Mouse (Mus musculus) MEL (cell line): Measurements from ENCODE around the gene Sp6. TPM values are rescaled to one million over a fixed set of nuclear protein-coding genes. Genes with fewer than 3 reads are reported as not detected.

Experiments
- DNase-seq: peaks from one replicate; pipeline ENCODE4 v3.0.0; 2011; ENCODE audit warnings: low read depth, low spot score
- H3K27ac ChIP-seq: 2 replicates; pipeline ENCODE4 v1.5.1; 2012; ENCODE audit warnings: low read depth, mild to moderate bottlenecking, control low read depth, low read length, moderate library complexity; ENCODE audit not compliant: control insufficient read depth
- H3K27me3 ChIP-seq, 2 experiments: fragments of 150-350 bp in 1 of 2; sonication (generic) in 1 of 2; 2 replicates each; pipeline ENCODE4 v1.6.1; 2012; ENCODE audit warnings: low read length in 2 of 2, mild to moderate bottlenecking in 2 of 2, improper control_type of control experiment in 1 of 2, moderate library complexity in 1 of 2; ENCODE audit not compliant: insufficient read depth in 2 of 2, control insufficient read depth in 1 of 2
- H3K36me3 ChIP-seq, 2 experiments: 2 replicates each; pipeline ENCODE4 v1.6.1; 2012 to 2014; ENCODE audit warnings: low read length in 2 of 2, improper control_type of control experiment in 1 of 2, inconsistent platforms in 1 of 2, mild to moderate bottlenecking in 1 of 2; ENCODE audit not compliant: insufficient read depth in 2 of 2, control insufficient read depth in 1 of 2
- H3K4me1 ChIP-seq, 2 experiments: fragments of 150-350 bp in 1 of 2; sonication (generic) in 1 of 2; 2 replicates each; pipeline ENCODE4 v1.6.1; 2012; ENCODE audit warnings: low read length in 2 of 2, improper control_type of control experiment in 1 of 2, mild to moderate bottlenecking in 1 of 2; ENCODE audit not compliant: insufficient read depth in 2 of 2, control insufficient read depth in 1 of 2
- H3K4me3 ChIP-seq, 2 experiments: fragments of 150-350 bp in 1 of 2; sonication (generic) in 1 of 2; 2 replicates each; pipeline ENCODE4 v1.5.1; 2012; ENCODE audit warnings: low read depth in 2 of 2, low read length in 2 of 2, mild to moderate bottlenecking in 2 of 2, moderate library complexity in 2 of 2, control low read depth in 1 of 2, improper control_type of control experiment in 1 of 2; ENCODE audit not compliant: control insufficient read depth in 1 of 2, insufficient read depth in 1 of 2
- H3K79me2 ChIP-seq: 2 replicates; pipeline ENCODE4 v1.6.1; 2012; ENCODE audit warnings: mild to moderate bottlenecking, low read length, moderate library complexity; ENCODE audit not compliant: control insufficient read depth, poor library complexity, insufficient read depth
- H3K9ac ChIP-seq: 2 replicates; pipeline ENCODE4 v1.6.1; 2012; ENCODE audit warnings: low read depth, mild to moderate bottlenecking, control low read depth, low read length, moderate library complexity; ENCODE audit not compliant: control insufficient read depth, poor library complexity, severe bottlenecking
- H3K9me3 ChIP-seq: fragments of 150-350 bp; sonication (generic); replicated peaks from 2 replicates; pipeline ENCODE4 v1.6.1; 2012; ENCODE audit warnings: mild to moderate bottlenecking, low read length, improper control_type of control experiment, moderate library complexity; ENCODE audit not compliant: insufficient read depth
- ELF1 ChIP-seq: IDR thresholded peaks from 2 replicates; pipeline ENCODE4 v1.6.1; 2014; ENCODE audit warnings: low read depth, mild to moderate bottlenecking, inconsistent platforms, low read length, improper control_type of control experiment, moderate library complexity
- ETS1 ChIP-seq: IDR thresholded peaks from 2 replicates; pipeline ENCODE4 v1.6.1; 2012; ENCODE audit warnings: low read depth, mild to moderate bottlenecking, inconsistent platforms, low read length, improper control_type of control experiment, moderate library complexity
- GABPA ChIP-seq: IDR thresholded peaks from 2 replicates; pipeline ENCODE4 v1.6.1; 2012; ENCODE audit warnings: low read depth, mild to moderate bottlenecking, inconsistent platforms, low read length, improper control_type of control experiment, moderate library complexity
- HCFC1 ChIP-seq: IDR thresholded peaks from 2 replicates; pipeline ENCODE4 v1.6.1; 2012; ENCODE audit warnings: low read depth, mild to moderate bottlenecking, inconsistent platforms, low read length, improper control_type of control experiment, moderate library complexity
- MAFK ChIP-seq: IDR thresholded peaks from 2 replicates; pipeline ENCODE4 v1.6.1; 2011; ENCODE audit warnings: low read depth, mild to moderate bottlenecking, low read length, improper control_type of control experiment, borderline replicate concordance
- MAX ChIP-seq: IDR thresholded peaks from 2 replicates; pipeline ENCODE4 v1.6.1; 2011; ENCODE audit warnings: low read length, improper control_type of control experiment
- MAZ ChIP-seq: IDR thresholded peaks from 2 replicates; pipeline ENCODE4 v1.6.1; 2012; ENCODE audit warnings: low read depth, mild to moderate bottlenecking, inconsistent platforms, low read length, improper control_type of control experiment
- MEF2A ChIP-seq: IDR thresholded peaks from 2 replicates; pipeline ENCODE4 v1.6.1; 2014; ENCODE audit warnings: low read depth, mild to moderate bottlenecking, inconsistent platforms, low read length, improper control_type of control experiment; ENCODE audit not compliant: poor library complexity, insufficient replicate concordance, severe bottlenecking; ENCODE audit errors: extremely low read depth
- MXI1 ChIP-seq: IDR thresholded peaks from 2 replicates; pipeline ENCODE4 v1.6.1; 2011; ENCODE audit warnings: mild to moderate bottlenecking, low read depth, low read length, improper control_type of control experiment
- MYB ChIP-seq: IDR thresholded peaks from 2 replicates; pipeline ENCODE4 v1.6.1; 2011; ENCODE audit warnings: mild to moderate bottlenecking, low read depth, low read length, improper control_type of control experiment
- NELFE ChIP-seq: IDR thresholded peaks from 2 replicates; pipeline ENCODE4 v1.6.1; 2011; ENCODE audit warnings: low read depth, low read length, improper control_type of control experiment
- NRF1 ChIP-seq: IDR thresholded peaks from 2 replicates; pipeline ENCODE4 v1.6.1; 2014; ENCODE audit warnings: low read depth, mild to moderate bottlenecking, inconsistent platforms, low read length, improper control_type of control experiment, moderate library complexity; ENCODE audit not compliant: poor library complexity, insufficient read depth, severe bottlenecking
- POLR2AphosphoS5 ChIP-seq: IDR thresholded peaks from 2 replicates; pipeline ENCODE4 v1.6.1; 2012; ENCODE audit warnings: low read depth, borderline replicate concordance, mild to moderate bottlenecking, inconsistent platforms, low read length, moderate library complexity, mixed read lengths
- SMC3 ChIP-seq: IDR thresholded peaks from 2 replicates; pipeline ENCODE4 v1.6.1; 2011; ENCODE audit warnings: low read depth, low read length, improper control_type of control experiment
- TAL1 ChIP-seq: IDR thresholded peaks from 2 replicates; pipeline ENCODE4 v1.6.1; 2012; ENCODE audit warnings: mild to moderate bottlenecking, inconsistent platforms, low read length, moderate library complexity, mixed read lengths
- TBP ChIP-seq: IDR thresholded peaks from 2 replicates; pipeline ENCODE4 v1.8.0; 2011; ENCODE audit warnings: low read depth, low read length, improper control_type of control experiment
- TCF12 ChIP-seq: IDR thresholded peaks from 2 replicates; pipeline ENCODE4 v1.6.1; 2014; ENCODE audit warnings: low read depth, mild to moderate bottlenecking, inconsistent platforms, low read length, improper control_type of control experiment, moderate library complexity
- USF1 ChIP-seq: IDR thresholded peaks from 2 replicates; pipeline ENCODE4 v1.6.1; 2014; ENCODE audit warnings: low read depth, mild to moderate bottlenecking, inconsistent platforms, low read length, improper control_type of control experiment, moderate library complexity
- USF2 ChIP-seq, 2 experiments: IDR thresholded peaks; 2 replicates each; pipeline ENCODE4 v1.6.1; 2011 to 2012; ENCODE audit warnings: improper control_type of control experiment in 2 of 2, low read length in 2 of 2, borderline replicate concordance in 1 of 2, inconsistent platforms in 1 of 2, low read depth in 1 of 2, mild to moderate bottlenecking in 1 of 2; ENCODE audit not compliant: insufficient read depth in 1 of 2
- ZC3H11A ChIP-seq: IDR thresholded peaks from 2 replicates; pipeline ENCODE4 v1.6.1; 2012; ENCODE audit warnings: low read depth, mild to moderate bottlenecking, inconsistent platforms, low read length, improper control_type of control experiment
- ZMIZ1 ChIP-seq: IDR thresholded peaks from 2 replicates; pipeline ENCODE4 v1.6.1; 2012; ENCODE audit warnings: low read depth, mild to moderate bottlenecking, inconsistent platforms, low read length, improper control_type of control experiment, moderate library complexity
- ZNF384 ChIP-seq: IDR thresholded peaks from 2 replicates; pipeline ENCODE4 v1.6.1; 2012; ENCODE audit warnings: low read depth, mild to moderate bottlenecking, inconsistent platforms, low read length, improper control_type of control experiment
- polyA plus RNA-seq, 2 experiments: library from polyadenylated mRNA; stranded (reverse) in 1 of 2; unstranded in 1 of 2; fragments of >175 nt in 1 of 2; fragments of >200 nt in 1 of 2; gene quantifications; 2 replicates each; pipeline versions ENCODE4 v1.2.1 to v1.2.4; 2012; ENCODE audit warnings: low replicate concordance in 2 of 2, low read depth in 1 of 2; ENCODE audit not compliant: insufficient read length in 2 of 2, insufficient read depth in 1 of 2, missing spikeins in 1 of 2
- total RNA-seq: library from RNA; depleted of rRNA; stranded (reverse); fragments of 300-350 nt; gene quantifications from 2 replicates; pipeline ENCODE4 v1.2.3, GENCODE M21; 2012

The Sp6 gene
- total and polyA plus RNA-seq, 3 experiments: 0.04 TPM; not detected in 2

GRCm38 (mm10) chr11:96995836-96996772, 17.1 kb upstream of the Sp6 start:
- peak; percentile 25 for DNase-seq
- Histone ChIP-seq H3K9ac (no peak overlapping the region), H3K4me1 (peaks cover 0 to 20% of the 10 kb centered on the region in 2 experiments), H3K27me3 (peaks cover 2 to 13% of the 10 kb centered on the region in 2 experiments; a peak in 3 of 4 replicates), H3K4me3 (no peak overlapping the region), H3K27ac (no peak overlapping the region), H3K79me2 (no peaks in the 10 kb centered on the region), H3K36me3 (peaks cover 0 to 15% of the 10 kb centered on the region in 2 experiments; a peak in 2 of 4 replicates), H3K9me3 (no peaks in the 10 kb centered on the region)
- TF ChIP-seq USF1 (no peak), GABPA (no peak), NELFE (no peak), MYB (no peak), HCFC1 (no peak)

- H3K27me3 ChIP-seq: peaks cover 2 to 15% of the 10 kb centered on the region in 2 experiments
- H3K9ac ChIP-seq: no peak overlapping the region
- H3K27ac ChIP-seq: no peak overlapping the region
- no peak for DNase-seq
- TF ChIP-seq MAFK (no peak), ELF1 (no peak), MEF2A (no peak), POLR2AphosphoS5 (no peak), NRF1 (no peak), ZC3H11A (no peak), USF2 (IDR thresholded peaks at IDR 0.05; ENCODE audit: borderline replicate concordance in 1 of 2, insufficient read depth in 1 of 2, low read depth in 1 of 2, low read length in 2 of 2) (no peak), ZMIZ1 (no peak), ZNF384 (no peak), TBP (no peak), SMC3 (no peak), TAL1 (no peak), MXI1 (no peak), TCF12 (no peak), MAX (no peak), ETS1 (no peak), MAZ (no peak), MYB (no peak)
- no peaks in the 10 kb centered on the region for H3K9me3 ChIP-seq
- H3K4me3 ChIP-seq: no peak overlapping the region
- H3K79me2 ChIP-seq: no peaks in the 10 kb centered on the region
- H3K4me1 ChIP-seq: peaks cover 0 to 21% of the 10 kb centered on the region in 2 experiments
- H3K36me3 ChIP-seq: peaks cover 0 to 15% of the 10 kb centered on the region in 2 experiments; a peak in 2 of 4 replicates
Measured at GRCm38 (mm10) chr11:96996773-96997379, 16.3 kb upstream of the Sp6 start.
